Mouse (Mus musculus): ENCODE data around the gene Fcna. TPM values are rescaled to one million over a fixed set of nuclear protein-coding genes. Genes with fewer than 3 reads are reported as not detected.

Gene Fcna
- polyA plus RNA-seq, 2 experiments: 0.98 to 2.0 TPM

DNA sequence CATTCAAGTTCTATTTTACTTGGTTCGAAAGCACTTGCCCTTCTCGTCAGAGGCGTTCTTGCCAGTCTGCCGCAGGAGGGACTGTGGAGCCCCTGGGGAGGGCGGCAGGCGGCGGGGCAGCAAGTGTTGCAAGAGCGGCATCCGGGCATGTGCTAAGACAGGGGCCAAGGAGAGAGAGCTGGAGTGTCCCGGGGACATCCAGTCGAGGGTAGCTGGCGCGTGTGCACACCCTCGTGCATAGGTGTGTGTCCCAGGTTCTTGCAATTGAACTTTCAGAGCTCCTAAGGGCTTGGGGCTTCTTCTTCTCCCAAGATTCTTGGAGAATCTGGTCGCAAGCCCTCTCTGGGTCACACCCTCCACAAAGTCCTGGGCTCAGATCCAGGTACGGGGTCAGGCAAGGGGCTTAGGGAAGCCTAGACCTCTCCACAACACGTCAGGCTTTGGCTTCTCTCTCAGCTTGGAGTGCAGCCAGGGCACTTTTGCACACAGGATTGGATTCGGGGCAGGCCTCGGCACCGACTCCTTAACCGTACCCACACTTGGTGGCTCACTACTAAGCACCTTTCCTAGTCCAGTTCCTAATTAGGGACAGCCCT is 52.3 kb downstream of the Fcna start:
- ATAC-seq (ENCODE audit: low FRiP score, low read depth) (no peak), DNase-seq (ENCODE audit: low spot score) (peak; percentile 61)
- whole genome bisulfite sequencing: 13% methylated on average over 21 of the region's 21 CpGs
- H3K9me3 ChIP-seq (ENCODE audit: control insufficient read depth, low read length): no peaks in the 10 kb centered on the region
- peaks cover 45% of the 10 kb centered on the region for H3K27me3 ChIP-seq (ENCODE audit: control insufficient read depth, insufficient read depth, low read length)
- peak overlapping the region; percentile 70 for H3K4me2 ChIP-seq (replicated peaks; ENCODE audit: low read depth, low read length, severe bottlenecking)
- no peak for TF ChIP-seq POLR2A (IDR thresholded peaks at IDR 0.05; ENCODE audit: borderline replicate concordance, extremely low read depth, insufficient read depth, insufficient read length)
- H3K9ac ChIP-seq (ENCODE audit: low read depth, low read length, severe bottlenecking): peak overlapping the region; percentile 58
- peak overlapping the region; percentile 83 for H3K27ac ChIP-seq (replicated peaks; ENCODE audit: low read depth, low read length)
- H3K36me3 ChIP-seq (ENCODE audit: control insufficient read depth, insufficient read depth, low read length): peaks cover 22% of the 10 kb centered on the region
- peaks cover 47% of the 10 kb centered on the region for H3K4me1 ChIP-seq (ENCODE audit: control insufficient read depth, insufficient read depth, low read length)
- peak overlapping the region; percentile 48 for H3K4me3 ChIP-seq (replicated peaks; ENCODE audit: low read length)

Other genes with a start within 250 kb of the Fcna start
Only the 30 nearest of the 32 such genes appear.
- gene Npdc1, start 228.7 kb downstream of the Fcna start, polyA plus RNA-seq (2012; rRNA removed): 76.2 TPM in 2 replicates
- 38.9 and 42.9 TPM in 2 replicates for gene Npdc1, start 228.7 kb downstream of the Fcna start, polyA plus RNA-seq (2014; fragmentation: Nextera tagmentation; extraction: Ambion mirVana)
- gene Fut7, start 204.8 kb downstream of the Fcna start, polyA plus RNA-seq (2012; rRNA removed): 0.05 and 0.11 TPM in 2 replicates
- gene Fut7, start 204.8 kb downstream of the Fcna start, polyA plus RNA-seq (2014; fragmentation: Nextera tagmentation; extraction: Ambion mirVana): not detected in 2 replicates
- gene Abca2, start 199.3 kb downstream of the Fcna start, polyA plus RNA-seq (2012; rRNA removed): 15.3 and 17.4 TPM in 2 replicates
- 5.9 and 7.4 TPM in 2 replicates for gene Abca2, start 199.3 kb downstream of the Fcna start, polyA plus RNA-seq (2014; fragmentation: Nextera tagmentation; extraction: Ambion mirVana)
- 7.7 and 10.9 TPM in 2 replicates for gene Clic3, start 171.2 kb downstream of the Fcna start, polyA plus RNA-seq (2012; rRNA removed)
- gene Clic3, start 171.2 kb downstream of the Fcna start, polyA plus RNA-seq (2014; fragmentation: Nextera tagmentation; extraction: Ambion mirVana): 13.4 and 22.5 TPM in 2 replicates
- 65.6 and 71.0 TPM in 2 replicates for gene Paxx, start 166.9 kb downstream of the Fcna start, polyA plus RNA-seq (2012; rRNA removed)
- 34.0 and 44.9 TPM in 2 replicates for gene Paxx, start 166.9 kb downstream of the Fcna start, polyA plus RNA-seq (2014; fragmentation: Nextera tagmentation; extraction: Ambion mirVana)
- 0.87 and 2.4 TPM in 2 replicates for gene Ptgds, start 158.0 kb downstream of the Fcna start, polyA plus RNA-seq (2012; rRNA removed)
- gene Ptgds, start 158.0 kb downstream of the Fcna start, polyA plus RNA-seq (2014; fragmentation: Nextera tagmentation; extraction: Ambion mirVana): 4.0 and 4.1 TPM in 2 replicates
- gene Lcn12, start 134.1 kb downstream of the Fcna start, polyA plus RNA-seq (2012; rRNA removed): not detected in 2 replicates
- gene Lcn12, start 134.1 kb downstream of the Fcna start, polyA plus RNA-seq (2014; fragmentation: Nextera tagmentation; extraction: Ambion mirVana): not detected in 2 replicates
- gene Fbxw5, start 127.3 kb downstream of the Fcna start, polyA plus RNA-seq (2012; rRNA removed): 46.2 and 49.2 TPM in 2 replicates
- gene Fbxw5, start 127.3 kb downstream of the Fcna start, polyA plus RNA-seq (2014; fragmentation: Nextera tagmentation; extraction: Ambion mirVana): 70.0 and 76.9 TPM in 2 replicates
- 4.2 and 5.5 TPM in 2 replicates for gene C8g, start 126.3 kb downstream of the Fcna start, polyA plus RNA-seq (2012; rRNA removed)
- gene C8g, start 126.3 kb downstream of the Fcna start, polyA plus RNA-seq (2014; fragmentation: Nextera tagmentation; extraction: Ambion mirVana): 4.4 and 4.6 TPM in 2 replicates
- 18.0 and 18.9 TPM in 2 replicates for gene Traf2, start 81.1 kb downstream of the Fcna start, polyA plus RNA-seq (2012; rRNA removed)
- gene Traf2, start 81.1 kb downstream of the Fcna start, polyA plus RNA-seq (2014; fragmentation: Nextera tagmentation; extraction: Ambion mirVana): 29.2 and 35.6 TPM in 2 replicates
- gene Edf1, start 70.2 kb downstream of the Fcna start, polyA plus RNA-seq (2012; rRNA removed): 116 and 174 TPM in 2 replicates
- gene Edf1, start 70.2 kb downstream of the Fcna start, polyA plus RNA-seq (2014; fragmentation: Nextera tagmentation; extraction: Ambion mirVana): 325 and 331 TPM in 2 replicates
- gene Mamdc4, start 53.2 kb downstream of the Fcna start, polyA plus RNA-seq (2012; rRNA removed): 10.9 and 15.0 TPM in 2 replicates
- 1.4 and 1.8 TPM in 2 replicates for gene Mamdc4, start 53.2 kb downstream of the Fcna start, polyA plus RNA-seq (2014; fragmentation: Nextera tagmentation; extraction: Ambion mirVana)
- 137 and 139 TPM in 2 replicates for gene Phpt1, start 52.8 kb downstream of the Fcna start, polyA plus RNA-seq (2012; rRNA removed)
- gene Phpt1, start 52.8 kb downstream of the Fcna start, polyA plus RNA-seq (2014; fragmentation: Nextera tagmentation; extraction: Ambion mirVana): 167 and 176 TPM in 2 replicates
- 2.5 and 3.5 TPM in 2 replicates for gene Ajm1, start 46.3 kb downstream of the Fcna start, polyA plus RNA-seq (2012; rRNA removed)
- gene Ajm1, start 46.3 kb downstream of the Fcna start, polyA plus RNA-seq (2014; fragmentation: Nextera tagmentation; extraction: Ambion mirVana): 0.18 and 0.19 TPM in 2 replicates
- gene Rabl6, start 19.5 kb downstream of the Fcna start, polyA plus RNA-seq (2012; rRNA removed): 99.4 and 110 TPM in 2 replicates
- gene Rabl6, start 19.5 kb downstream of the Fcna start, polyA plus RNA-seq (2014; fragmentation: Nextera tagmentation; extraction: Ambion mirVana): 74.8 and 80.7 TPM in 2 replicates
- gene Ccdc183, start 10.4 kb downstream of the Fcna start, polyA plus RNA-seq (2012; rRNA removed): 0.03 TPM in 2 replicates
- gene Ccdc183, start 10.4 kb downstream of the Fcna start, polyA plus RNA-seq (2014; fragmentation: Nextera tagmentation; extraction: Ambion mirVana): 0.19 and 0.28 TPM in 2 replicates
- gene Tmem141, start 6.0 kb downstream of the Fcna start, polyA plus RNA-seq (2012; rRNA removed): 25.6 and 26.8 TPM in 2 replicates
- gene Tmem141, start 6.0 kb downstream of the Fcna start, polyA plus RNA-seq (2014; fragmentation: Nextera tagmentation; extraction: Ambion mirVana): 30.3 and 31.9 TPM in 2 replicates
- gene Lcn8, start 25.1 kb upstream of the Fcna start, polyA plus RNA-seq (2012; rRNA removed): 0.13 and 0.29 TPM in 2 replicates
- gene Lcn8, start 25.1 kb upstream of the Fcna start, polyA plus RNA-seq (2014; fragmentation: Nextera tagmentation; extraction: Ambion mirVana): 0.72 TPM in 1 of 2 replicates, not detected in the other
- gene Lcn5, start 29.9 kb upstream of the Fcna start, polyA plus RNA-seq (2012; rRNA removed): 0.26 TPM in 1 of 2 replicates, not detected in the other
- not detected in 2 replicates for gene Lcn5, start 29.9 kb upstream of the Fcna start, polyA plus RNA-seq (2014; fragmentation: Nextera tagmentation; extraction: Ambion mirVana)
- gene Lcn6, start 48.8 kb upstream of the Fcna start, polyA plus RNA-seq (2012; rRNA removed): not detected in 2 replicates
- gene Lcn6, start 48.8 kb upstream of the Fcna start, polyA plus RNA-seq (2014; fragmentation: Nextera tagmentation; extraction: Ambion mirVana): not detected in 2 replicates
- not detected in 2 replicates for gene Lcn10, start 54.7 kb upstream of the Fcna start, polyA plus RNA-seq (2012; rRNA removed)
- gene Lcn10, start 54.7 kb upstream of the Fcna start, polyA plus RNA-seq (2014; fragmentation: Nextera tagmentation; extraction: Ambion mirVana): not detected in 2 replicates
- not detected in 2 replicates for gene Obp2a, start 72.0 kb upstream of the Fcna start, polyA plus RNA-seq (2012; rRNA removed)
- gene Obp2a, start 72.0 kb upstream of the Fcna start, polyA plus RNA-seq (2014; fragmentation: Nextera tagmentation; extraction: Ambion mirVana): not detected in 2 replicates
- gene Bmyc, start 78.7 kb upstream of the Fcna start, polyA plus RNA-seq (2012; rRNA removed): 66.3 and 75.3 TPM in 2 replicates
- 93.1 and 93.5 TPM in 2 replicates for gene Bmyc, start 78.7 kb upstream of the Fcna start, polyA plus RNA-seq (2014; fragmentation: Nextera tagmentation; extraction: Ambion mirVana)
- not detected in 2 replicates for gene Obp2b, start 109.0 kb upstream of the Fcna start, polyA plus RNA-seq (2012; rRNA removed)
- not detected in 2 replicates for gene Obp2b, start 109.0 kb upstream of the Fcna start, polyA plus RNA-seq (2014; fragmentation: Nextera tagmentation; extraction: Ambion mirVana)
- gene Lcn3, start 137.5 kb upstream of the Fcna start, polyA plus RNA-seq (2012; rRNA removed): not detected in 2 replicates
- not detected in 2 replicates for gene Lcn3, start 137.5 kb upstream of the Fcna start, polyA plus RNA-seq (2014; fragmentation: Nextera tagmentation; extraction: Ambion mirVana)
- not detected in 2 replicates for gene Lcn11, start 149.0 kb upstream of the Fcna start, polyA plus RNA-seq (2012; rRNA removed)
- gene Lcn11, start 149.0 kb upstream of the Fcna start, polyA plus RNA-seq (2014; fragmentation: Nextera tagmentation; extraction: Ambion mirVana): not detected in 2 replicates
- not detected in 2 replicates for gene Gm13539, start 154.2 kb upstream of the Fcna start, polyA plus RNA-seq (2012; rRNA removed)
- gene Gm13539, start 154.2 kb upstream of the Fcna start, polyA plus RNA-seq (2014; fragmentation: Nextera tagmentation; extraction: Ambion mirVana): not detected in 2 replicates
- not detected in 2 replicates for gene Glt6d1, start 187.8 kb upstream of the Fcna start, polyA plus RNA-seq (2012; rRNA removed)
- not detected in 2 replicates for gene Glt6d1, start 187.8 kb upstream of the Fcna start, polyA plus RNA-seq (2014; fragmentation: Nextera tagmentation; extraction: Ambion mirVana)
- 0.12 TPM in 1 of 2 replicates, not detected in the other for gene Lcn9, start 195.1 kb upstream of the Fcna start, polyA plus RNA-seq (2012; rRNA removed)
- not detected in 2 replicates for gene Lcn9, start 195.1 kb upstream of the Fcna start, polyA plus RNA-seq (2014; fragmentation: Nextera tagmentation; extraction: Ambion mirVana)
- 0.18 and 0.28 TPM in 2 replicates for gene Sohlh1, start 219.2 kb upstream of the Fcna start, polyA plus RNA-seq (2012; rRNA removed)
- gene Sohlh1, start 219.2 kb upstream of the Fcna start, polyA plus RNA-seq (2014; fragmentation: Nextera tagmentation; extraction: Ambion mirVana): 0.14 and 0.46 TPM in 2 replicates

All from limb, embryonic 14.5 days (tissue).